Mouse (Mus musculus) embryonic facial prominence, embryonic 15.5 days (tissue): ENCODE results near the gene Lmbrd2. TPM values are rescaled to one million over a fixed set of nuclear protein-coding genes. Genes with fewer than 3 reads are reported as not detected.

Experiments
- ATAC-seq: fragments of 200-750 bp; cut with Nextera tagmentation; 2 replicates; pipeline ENCODE4 v1.8.0; 2017; ENCODE audit warnings: low read depth, moderate TSS enrichment; ENCODE audit not compliant: insufficient number of reproducible peaks, low FRiP score, low TSS enrichment
- H3K27ac ChIP-seq: fragments of 300-500 bp; sonication (generic); replicated peaks from 2 replicates; pipeline ENCODE4 v1.5.1; 2015; ENCODE audit warnings: mild to moderate bottlenecking, inconsistent platforms
- H3K27me3 ChIP-seq: fragments of 300-500 bp; sonication (generic); 2 replicates; pipeline ENCODE4 v1.6.1; 2015; ENCODE audit warnings: inconsistent platforms
- H3K36me3 ChIP-seq: fragments of 300-500 bp; sonication (generic); 2 replicates; pipeline ENCODE4 v1.6.1; 2015; ENCODE audit warnings: mild to moderate bottlenecking, inconsistent platforms
- H3K4me1 ChIP-seq: fragments of 300-500 bp; sonication (generic); 2 replicates; pipeline ENCODE4 v1.6.1; 2015; ENCODE audit warnings: inconsistent platforms
- H3K4me2 ChIP-seq: fragments of 300-500 bp; sonication (generic); replicated peaks from 2 replicates; pipeline ENCODE4 v1.6.1; 2015; ENCODE audit warnings: mild to moderate bottlenecking, inconsistent platforms
- H3K4me3 ChIP-seq: fragments of 300-500 bp; sonication (generic); replicated peaks from 2 replicates; pipeline ENCODE4 v1.5.1; 2015; ENCODE audit warnings: mild to moderate bottlenecking, inconsistent platforms
- H3K9ac ChIP-seq: fragments of 300-500 bp; sonication (generic); 2 replicates; pipeline ENCODE4 v1.6.1; 2015; ENCODE audit warnings: inconsistent platforms
- H3K9me3 ChIP-seq: fragments of 300-500 bp; sonication (generic); replicated peaks from 2 replicates; pipeline ENCODE4 v1.6.1; 2016; ENCODE audit warnings: inconsistent platforms
- WGBS: fragments of 180-500 bp; shearing (Covaris S2); methylation state at CpG from one replicate; pipeline ENCODE4 v1.1.7; 2015; 5-methylcytosine and 5-hydroxymethylcytosine counted together
- polyA plus RNA-seq: library from polyadenylated mRNA; unstranded; fragments of >200 nt; fragmentation: Nextera tagmentation; extraction: Ambion mirVana; gene quantifications from 2 replicates; pipeline ENCODE4 v1.2.1, GENCODE M21; 2015

Gene Lmbrd2
- polyA plus RNA-seq = 2.2 and 3.3 TPM in 2 replicates

- Histone ChIP-seq H3K9ac (peak within 1 kb of the TSS; percentile 53), H3K36me3 (peaks cover 14% of the 10 kb centered on the region), H3K27me3 (no peaks in the 10 kb centered on the region), H3K9me3 (no peaks in the 10 kb centered on the region), H3K4me1 (peaks cover 37% of the 10 kb centered on the region), H3K4me2 (peak within 1 kb of the TSS; percentile 60), H3K27ac (peak within 1 kb of the TSS; percentile 79), H3K4me3 (peak within 1 kb of the TSS; percentile 79)
- peak; percentile 98 for ATAC-seq
- under 1% methylated on average over 34 of the region's 34 CpGs for WGBS
Measured at GRCm38 (mm10) chr15:9140252-9140680, at the start of gene Lmbrd2. Lmbrd2 (plus strand) TSS chr15:9140550.

DNA sequence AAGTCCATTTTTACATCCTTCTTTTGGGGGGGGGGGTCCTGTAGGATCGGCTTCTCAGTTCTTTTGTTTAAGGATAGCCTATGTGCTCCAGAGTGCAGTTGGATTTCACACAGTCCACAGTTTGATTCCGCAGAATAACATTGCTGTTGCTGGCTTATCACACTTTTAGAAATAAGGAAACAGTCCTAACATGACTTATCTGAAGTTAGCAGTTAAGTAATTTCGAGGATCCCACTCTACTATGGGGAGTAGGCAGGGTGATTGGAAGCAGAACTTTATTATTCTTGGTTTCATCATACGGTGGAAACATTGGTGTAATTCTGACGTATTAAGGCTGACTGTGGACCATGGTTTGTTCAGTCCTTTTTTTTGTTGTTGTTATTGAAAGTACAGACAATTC is 49.7 kb upstream of the Lmbrd2 start:
- H3K4me2 ChIP-seq = no peak overlapping the region
- no peak overlapping the region for H3K4me3 ChIP-seq
- no peak for ATAC-seq
- WGBS = 89% methylated on average over 5 of the region's 5 CpGs
- H3K4me1 ChIP-seq = peaks cover 6% of the 10 kb centered on the region; the same call in 1 of the 2 replicates
- H3K36me3 ChIP-seq = peaks cover 27% of the 10 kb centered on the region
- H3K9me3 ChIP-seq = no peaks in the 10 kb centered on the region
- no peaks in the 10 kb centered on the region for H3K27me3 ChIP-seq
- H3K27ac ChIP-seq = no peak overlapping the region
- H3K9ac ChIP-seq = no peak overlapping the region

DNA sequence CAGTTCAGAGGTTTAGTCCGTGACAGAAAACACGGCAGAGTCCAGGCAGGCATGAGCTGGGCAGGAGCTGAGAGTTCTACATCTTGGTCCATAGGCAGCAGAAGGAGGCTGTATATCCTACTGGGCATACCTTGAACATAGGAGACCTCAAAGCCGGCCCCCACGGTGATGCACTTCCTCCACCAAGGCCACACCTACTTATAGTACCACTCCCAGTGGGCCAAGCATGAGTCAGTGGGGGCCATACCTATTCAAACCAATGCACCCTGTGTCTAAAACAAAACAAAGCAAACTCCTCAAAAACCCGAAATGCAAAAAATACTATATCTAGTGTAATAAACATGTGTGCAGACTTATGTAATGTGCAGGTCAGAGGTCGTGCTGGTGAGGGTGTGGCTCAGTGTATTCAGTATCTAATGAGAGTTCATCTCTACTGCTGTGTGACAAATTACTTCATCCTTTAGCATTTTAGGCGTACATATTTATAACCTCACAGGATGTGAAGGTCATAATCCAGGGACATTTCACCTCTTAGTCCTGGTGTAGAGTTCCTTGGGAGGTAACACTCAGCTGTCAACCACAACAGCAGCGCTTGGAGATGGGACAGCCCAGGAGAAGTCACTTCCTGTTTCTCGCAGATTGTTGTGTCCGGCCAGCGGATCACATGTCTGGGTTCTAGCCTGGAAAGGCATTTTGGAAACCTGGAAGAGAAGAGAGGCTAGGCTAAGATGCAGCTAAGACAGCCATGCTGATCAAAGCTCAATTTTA is 46.6 kb upstream of the Lmbrd2 start:
- peaks cover 30% of the 10 kb centered on the region for H3K36me3 ChIP-seq
- H3K27ac ChIP-seq = no peak overlapping the region
- peaks cover 6% of the 10 kb centered on the region; the same call in 1 of the 2 replicates for H3K4me1 ChIP-seq
- H3K9me3 ChIP-seq = no peaks in the 10 kb centered on the region
- peak overlapping the region; percentile 17; the same call in 1 of the 2 replicates for H3K4me2 ChIP-seq
- WGBS = 65% methylated on average over 11 of the region's 11 CpGs
- no peak for ATAC-seq
- H3K4me3 ChIP-seq = no peak overlapping the region
- no peaks in the 10 kb centered on the region for H3K27me3 ChIP-seq
- no peak overlapping the region for H3K9ac ChIP-seq

DNA sequence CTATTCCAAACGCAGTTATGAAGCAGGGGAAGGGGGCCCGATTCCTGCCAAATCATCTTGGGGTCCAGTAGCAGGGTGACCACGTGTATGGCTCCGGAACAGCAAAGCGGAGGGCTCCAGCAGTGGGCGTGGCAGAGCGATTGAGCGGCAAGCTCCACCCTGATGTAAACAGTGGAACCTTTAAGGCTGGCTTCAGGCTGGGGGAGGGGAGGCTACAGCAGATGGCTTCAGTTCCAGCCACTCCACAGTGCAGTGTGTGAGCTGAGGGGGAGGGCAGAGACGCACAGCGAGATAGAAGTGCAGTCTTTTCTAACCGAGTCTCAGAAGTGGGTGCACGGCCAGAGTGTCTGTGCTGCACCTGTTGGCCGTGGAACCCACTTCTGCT is 46.0 kb upstream of the Lmbrd2 start:
- Histone ChIP-seq H3K9me3 (no peaks in the 10 kb centered on the region), H3K4me1 (peaks cover 6% of the 10 kb centered on the region; the same call in 1 of the 2 replicates), H3K27ac (no peak overlapping the region), H3K9ac (no peak overlapping the region), H3K4me3 (no peak overlapping the region), H3K36me3 (peaks cover 30% of the 10 kb centered on the region), H3K4me2 (peak overlapping the region; percentile 17; the same call in 1 of the 2 replicates), H3K27me3 (no peaks in the 10 kb centered on the region)
- peak; percentile 74 for ATAC-seq
- WGBS = 18% methylated on average over 13 of the region's 13 CpGs

- H3K4me3 ChIP-seq = no peak overlapping the region
- peaks cover 50% of the 10 kb centered on the region for H3K36me3 ChIP-seq
- H3K27ac ChIP-seq = no peak overlapping the region
- no peak overlapping the region for H3K9ac ChIP-seq
- WGBS = 93% methylated on average over 4 of the region's 4 CpGs
- no peaks in the 10 kb centered on the region for H3K27me3 ChIP-seq
- no peak for ATAC-seq
- no peak overlapping the region for H3K4me2 ChIP-seq
- H3K9me3 ChIP-seq = no peaks in the 10 kb centered on the region
- peaks cover 6% of the 10 kb centered on the region; the same call in 1 of the 2 replicates for H3K4me1 ChIP-seq
Measured at GRCm38 (mm10) chr15:9096865-9097264, 43.5 kb upstream of the Lmbrd2 start.

DNA sequence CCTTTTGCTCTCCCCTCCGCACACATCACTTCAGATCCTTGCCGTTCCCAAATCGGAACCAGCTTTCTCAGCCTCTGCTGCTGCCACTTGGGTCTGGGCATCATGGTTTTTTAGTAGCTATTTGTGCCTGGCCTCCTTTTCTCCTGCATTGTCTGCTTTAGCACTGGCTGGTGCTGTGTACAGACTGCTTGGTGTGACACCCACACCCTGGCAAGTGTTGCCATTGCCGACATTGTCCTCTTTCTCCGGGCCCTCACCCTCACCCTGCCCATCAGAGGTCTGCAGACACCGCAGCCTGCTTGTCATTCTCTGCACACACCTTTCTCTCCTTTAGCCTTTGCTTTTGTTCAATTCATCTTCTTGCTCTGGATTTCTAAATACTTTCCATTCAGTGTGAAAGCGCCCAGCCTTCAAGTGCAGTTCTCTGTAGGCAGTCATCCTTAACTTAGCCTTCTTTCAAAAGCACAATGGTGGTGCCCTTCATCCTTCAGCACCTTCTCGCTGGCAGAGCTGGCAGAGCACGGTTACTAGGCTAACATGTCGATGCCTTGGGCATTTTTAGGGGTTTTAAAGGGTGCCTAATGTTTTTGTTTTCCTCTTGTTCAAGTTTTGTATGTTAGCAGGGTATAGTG is 39.8 kb upstream of the Lmbrd2 start:
- no peaks in the 10 kb centered on the region for H3K27me3 ChIP-seq
- no peaks in the 10 kb centered on the region for H3K4me1 ChIP-seq
- WGBS = 92% methylated on average over 10 of the region's 10 CpGs
- H3K4me3 ChIP-seq = no peak overlapping the region
- no peak overlapping the region for H3K9ac ChIP-seq
- no peak for ATAC-seq
- H3K9me3 ChIP-seq = no peaks in the 10 kb centered on the region
- no peak overlapping the region for H3K27ac ChIP-seq
- no peak overlapping the region for H3K4me2 ChIP-seq
- H3K36me3 ChIP-seq = peaks cover 50% of the 10 kb centered on the region

DNA sequence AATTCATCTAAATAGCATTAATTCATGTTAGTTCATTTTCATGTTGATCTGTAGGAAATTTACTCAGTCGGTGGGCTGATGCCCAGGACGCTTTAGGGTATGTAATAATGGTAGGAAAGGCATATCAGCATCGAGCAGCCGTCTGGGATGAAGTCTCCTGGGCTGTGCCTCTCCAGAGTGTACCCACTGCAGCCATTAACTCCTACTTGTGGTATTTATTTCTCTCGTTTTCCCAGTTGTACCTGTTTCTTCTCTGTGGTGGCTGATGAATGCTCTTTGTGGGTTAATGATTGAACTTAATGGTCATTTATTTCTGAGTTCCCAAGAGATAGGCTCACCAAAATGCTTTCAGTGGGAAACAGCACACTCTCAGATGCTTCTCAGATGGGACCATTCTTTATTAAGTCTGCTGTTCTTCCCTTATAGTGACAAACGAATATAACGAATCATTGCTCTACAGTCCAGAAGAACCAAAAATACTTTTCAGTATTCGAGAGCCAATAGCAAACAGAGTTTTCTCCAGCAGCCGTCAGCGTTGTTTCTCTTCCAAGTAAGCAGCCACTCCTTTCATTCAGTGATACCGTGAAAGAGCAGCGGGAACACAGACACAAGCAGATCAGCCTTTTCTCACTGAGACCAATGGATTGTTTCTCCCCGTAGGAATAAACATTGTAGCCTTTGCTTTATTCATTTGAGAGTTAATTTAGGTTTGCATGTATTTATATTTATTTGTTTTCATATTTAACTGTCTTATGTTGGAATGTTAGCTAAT is 33.9 kb upstream of the Lmbrd2 start:
- H3K27me3 ChIP-seq = no peaks in the 10 kb centered on the region
- H3K9me3 ChIP-seq = no peaks in the 10 kb centered on the region
- no peak overlapping the region for H3K4me3 ChIP-seq
- no peak overlapping the region for H3K9ac ChIP-seq
- no peak for ATAC-seq
- WGBS = 92% methylated on average over 13 of the region's 13 CpGs
- H3K4me1 ChIP-seq = no peaks in the 10 kb centered on the region
- H3K36me3 ChIP-seq = peaks cover 45% of the 10 kb centered on the region
- no peak overlapping the region for H3K27ac ChIP-seq
- H3K4me2 ChIP-seq = no peak overlapping the region

- Histone ChIP-seq H3K4me3 (no peak overlapping the region), H3K4me2 (no peak overlapping the region), H3K9ac (no peak overlapping the region), H3K4me1 (no peaks in the 10 kb centered on the region), H3K27ac (no peak overlapping the region), H3K9me3 (no peaks in the 10 kb centered on the region), H3K27me3 (no peaks in the 10 kb centered on the region), H3K36me3 (peaks cover 55% of the 10 kb centered on the region)
- WGBS = 76% methylated on average over 6 of the region's 6 CpGs
- ATAC-seq = no peak
Measured at GRCm38 (mm10) chr15:9110526-9111347, 29.6 kb upstream of the Lmbrd2 start.

GRCm38 (mm10) chr15:9111648-9112047 is 28.7 kb upstream of the Lmbrd2 start:
- peaks cover 57% of the 10 kb centered on the region for H3K36me3 ChIP-seq
- H3K9ac ChIP-seq = no peak overlapping the region
- no peak for ATAC-seq

GRCm38 (mm10) chr15:9113556-9113955 is 26.8 kb upstream of the Lmbrd2 start:
- H3K27ac ChIP-seq = no peak overlapping the region
- no peak overlapping the region for H3K9ac ChIP-seq
- H3K4me3 ChIP-seq = no peak overlapping the region
- H3K36me3 ChIP-seq = peaks cover 64% of the 10 kb centered on the region
- H3K27me3 ChIP-seq = no peaks in the 10 kb centered on the region
- WGBS = 62% methylated on average over 9 of the region's 9 CpGs
- H3K4me2 ChIP-seq = no peak overlapping the region
- no peak; the same call in 1 of the 2 replicates for ATAC-seq
- no peaks in the 10 kb centered on the region for H3K9me3 ChIP-seq
- no peaks in the 10 kb centered on the region for H3K4me1 ChIP-seq

More at GRCm38 (mm10) chr15:9111648-9112047, 28.7 kb upstream of the Lmbrd2 start:
- WGBS = 76% methylated on average over 3 of the region's 3 CpGs
- no peaks in the 10 kb centered on the region for H3K9me3 ChIP-seq
- no peaks in the 10 kb centered on the region for H3K27me3 ChIP-seq
- no peak overlapping the region for H3K4me3 ChIP-seq
- H3K4me1 ChIP-seq = no peaks in the 10 kb centered on the region
- no peak overlapping the region for H3K4me2 ChIP-seq
- no peak overlapping the region for H3K27ac ChIP-seq
